Mouse (Mus musculus): ENCODE results near the gene Tnni1.

Gene Tnni1

GRCm38 (mm10) chr1:135844481-135844880 is 65.2 kb downstream of the Tnni1 start:
- no peak for DNase-seq (ENCODE audit: low spot score)

GRCm38 (mm10) chr1:135846632-135847031 is 67.4 kb downstream of the Tnni1 start:
- DNase-seq (ENCODE audit: low spot score), result no peak

- DNase-seq (ENCODE audit: low spot score), result no peak
Observed at GRCm38 (mm10) chr1:135847139-135847562, 67.9 kb downstream of the Tnni1 start.

GRCm38 (mm10) chr1:135847611-135848351 is 68.5 kb downstream of the Tnni1 start:
- no peak for DNase-seq (ENCODE audit: low spot score)

GRCm38 (mm10) chr1:135850722-135851512 is 71.7 kb downstream of the Tnni1 start:
- DNase-seq (ENCODE audit: low spot score), result no peak

GRCm38 (mm10) chr1:135852044-135852756 is 73.0 kb downstream of the Tnni1 start:
- DNase-seq (ENCODE audit: low spot score), result no peak

GRCm38 (mm10) chr1:135853200-135853599 is 74.0 kb downstream of the Tnni1 start:
- DNase-seq (ENCODE audit: low spot score), result no peak

- no peak for DNase-seq (ENCODE audit: low spot score)
Observed at GRCm38 (mm10) chr1:135854591-135855343, 75.5 kb downstream of the Tnni1 start.

- no peak for DNase-seq (ENCODE audit: low spot score)
Observed at GRCm38 (mm10) chr1:135855344-135855687, 76.1 kb downstream of the Tnni1 start.

- no peak for DNase-seq (ENCODE audit: low spot score)
Observed at GRCm38 (mm10) chr1:135856070-135856469, 76.8 kb downstream of the Tnni1 start.

GRCm38 (mm10) chr1:135857137-135857775 is 78.0 kb downstream of the Tnni1 start:
- no peak for DNase-seq (ENCODE audit: low spot score)

GRCm38 (mm10) chr1:135858533-135858932 is 79.3 kb downstream of the Tnni1 start:
- DNase-seq (ENCODE audit: low spot score), result no peak

All from ovary, adult 18-20 months (tissue).